Mouse (Mus musculus) gastrocnemius, adult 2 months (tissue): Measurements from ENCODE around the gene Slc45a2. TPM values are rescaled to one million over a fixed set of nuclear protein-coding genes. Genes with fewer than 3 reads are reported as not detected.

ENCODE experiments used
- DNase-seq: peaks from one replicate; pipeline ENCODE4 v3.0.0; 2022
- H3K27ac ChIP-seq: fragments of 200-600 bp; 2 replicates; pipeline ENCODE4 v1.8.1; 2022; ENCODE audit warnings: mild to moderate bottlenecking
- H3K4me3 ChIP-seq: fragments of 200-600 bp; 2 replicates; pipeline ENCODE4 v1.8.1; 2022; ENCODE audit warnings: mild to moderate bottlenecking, moderate library complexity
- CTCF ChIP-seq: fragments of 200-600 bp; IDR thresholded peaks from 2 replicates; pipeline ENCODE4 v1.8.1; 2022; ENCODE audit warnings: antibody characterized with exemption, mild to moderate bottlenecking, moderate library complexity
- intact Hi-C: fragments of 180-260 bp; cut with DNase I; formaldehyde crosslinking; loops from one replicate; pipeline ENCODE4 v1.15.1; 2025
- total RNA-seq, 2 experiments: library from RNA; stranded (reverse); gene quantifications; 2 replicates each; pipeline ENCODE4 v1.2.3; 2021

Slc45a2 gene
- total RNA-seq, 2 experiments from 2014 or later: not detected

GRCm38 (mm10) chr15:11054440-11055080, 54.0 kb downstream of the Slc45a2 start:
- Histone ChIP-seq H3K4me3 (no peak overlapping the region), H3K27ac (no peak overlapping the region)
- TF ChIP-seq CTCF: no peak
- intact Hi-C loops: no loop called here
- no peak for DNase-seq

GRCm38 (mm10) chr15:11062903-11063302, 62.4 kb downstream of the Slc45a2 start:
- Histone ChIP-seq H3K4me3 (no peak overlapping the region), H3K27ac (0 out of 2 replicates have a peak overlapping the region, but pooled peaks have one; percentile 43)
- TF ChIP-seq CTCF: no peak
- intact Hi-C loops: no loop called here
- DNase-seq: no peak

GRCm38 (mm10) chr15:11064160-11064557, 63.6 kb downstream of the Slc45a2 start:
- peak overlapping the region; percentile 91 for H3K27ac ChIP-seq
- DNase-seq: no peak
- intact Hi-C loops: no loop called here
- H3K4me3 ChIP-seq: peak overlapping the region; percentile 85
- no peak for TF ChIP-seq CTCF

- peak within 1 kb of the TSS; percentile 85 for H3K4me3 ChIP-seq
- peak within 1 kb of the TSS; percentile 91 for H3K27ac ChIP-seq
- TF ChIP-seq CTCF: no peak
- intact Hi-C loops: no loop called here
- DNase-seq: peak; percentile 84
Measured at GRCm38 (mm10) chr15:11064558-11065411, 64.3 kb downstream of the Slc45a2 start, which contains the start of gene Adamts12. Gene Adamts12 (plus strand): TSS chr15:11064790.

GRCm38 (mm10) chr15:11065528-11066171, 65.1 kb downstream of the Slc45a2 start:
- H3K27ac ChIP-seq: peak overlapping the region; percentile 91
- H3K4me3 ChIP-seq: peak overlapping the region; percentile 85
- TF ChIP-seq CTCF: no peak
- intact Hi-C loops: no loop called here
- DNase-seq: peak; percentile 26

GRCm38 (mm10) chr15:11066299-11066698, 65.8 kb downstream of the Slc45a2 start:
- H3K27ac ChIP-seq: peak overlapping the region; percentile 91
- no peak for TF ChIP-seq CTCF
- H3K4me3 ChIP-seq: peak overlapping the region; percentile 85
- DNase-seq: no peak
- intact Hi-C loops: no loop called here

GRCm38 (mm10) chr15:11067891-11068290, 67.4 kb downstream of the Slc45a2 start:
- Histone ChIP-seq H3K27ac (no peak overlapping the region), H3K4me3 (peak overlapping the region; percentile 85)
- no peak for DNase-seq
- TF ChIP-seq CTCF: no peak
- intact Hi-C loops: no loop called here

GRCm38 (mm10) chr15:11075726-11076361, 75.3 kb downstream of the Slc45a2 start:
- no peak for DNase-seq
- no peak overlapping the region for H3K4me3 ChIP-seq
- no peak overlapping the region for H3K27ac ChIP-seq
- no peak for TF ChIP-seq CTCF
- intact Hi-C loops: no loop called here

Other genes starting within 250 kb of the Slc45a2 start
- 1 to 10 TPM in 1 of 2 experiments, under 1 TPM in 1; 0.31 to 1.5 TPM for gene C1qtnf3, start 48.4 kb upstream of the Slc45a2 start, total RNA-seq
- gene Amacr, start 19.0 kb upstream of the Slc45a2 start, total RNA-seq: 10 to 100 TPM; 15.5 to 23.3 TPM
- gene Rxfp3, start 37.3 kb downstream of the Slc45a2 start, total RNA-seq: not detected
- gene Adamts12, start 64.1 kb downstream of the Slc45a2 start, total RNA-seq: 1 to 10 TPM; 2.7 to 2.8 TPM